Mouse (Mus musculus) liver, adult 10 weeks (tissue): Measurements from ENCODE around the gene Olfr231. TPM values are rescaled to one million over a fixed set of nuclear protein-coding genes. Genes with fewer than 3 reads are reported as not detected.

Experiments used
- polyA plus RNA-seq: library from polyadenylated mRNA; stranded (reverse); fragments of 350-450 nt; fragmentation: Illumina TruSeq; extraction: RNeasy Lipid Tissue Mini Kit (QIAGEN cat#74804); gene quantifications from one replicate; pipeline ENCODE4 v1.2.3, GENCODE M21; 2014; ENCODE audit warnings: low read depth, low replicate concordance

The Olfr231 gene
- not detected for polyA plus RNA-seq

DNA sequence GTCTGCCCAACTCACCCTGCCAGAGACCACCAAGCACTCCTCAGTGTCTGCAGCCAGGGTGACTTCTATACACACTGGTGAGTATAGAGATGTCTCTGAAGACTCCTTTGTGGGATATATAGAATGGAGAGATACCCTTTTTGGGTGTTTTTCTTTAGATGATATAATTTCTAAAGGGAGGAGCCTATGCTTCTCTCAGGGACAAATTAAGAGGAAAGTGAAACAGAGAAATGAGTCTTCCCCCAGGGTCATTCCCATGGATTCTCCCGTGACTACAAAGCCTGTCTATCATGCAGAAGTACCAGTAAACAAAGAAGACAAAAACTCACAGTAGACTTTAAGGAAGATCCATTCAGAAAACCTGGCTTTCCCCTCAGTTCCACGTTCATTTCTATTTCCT is at the start of gene Olfr231:
Gene Olfr231 (minus strand): TSS at position 101 of the 400 bp plus-strand sequence.

DNA sequence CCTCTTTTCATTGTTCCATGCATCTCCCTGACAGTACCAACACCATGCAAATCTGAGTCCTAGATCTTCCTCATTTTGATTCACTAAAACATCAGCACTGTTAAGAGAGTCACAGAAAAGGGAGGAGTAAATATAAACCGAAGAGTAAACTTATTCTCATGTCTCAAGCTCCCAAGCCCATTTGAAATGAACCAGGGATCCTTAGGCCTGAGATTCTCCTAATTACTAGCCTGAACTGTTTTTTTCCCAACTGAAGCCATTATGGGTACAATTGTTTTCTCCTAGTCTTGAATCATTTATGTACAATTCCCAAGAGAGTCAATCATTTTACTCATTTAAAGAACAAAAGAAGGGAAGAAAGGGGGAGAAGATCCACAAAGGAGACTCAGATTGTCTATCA is 34.4 kb upstream of the Olfr231 start, which contains the start of gene Olfr420:
Gene Olfr420 (plus strand): TSS at position 301 of the 400 bp plus-strand sequence.

DNA sequence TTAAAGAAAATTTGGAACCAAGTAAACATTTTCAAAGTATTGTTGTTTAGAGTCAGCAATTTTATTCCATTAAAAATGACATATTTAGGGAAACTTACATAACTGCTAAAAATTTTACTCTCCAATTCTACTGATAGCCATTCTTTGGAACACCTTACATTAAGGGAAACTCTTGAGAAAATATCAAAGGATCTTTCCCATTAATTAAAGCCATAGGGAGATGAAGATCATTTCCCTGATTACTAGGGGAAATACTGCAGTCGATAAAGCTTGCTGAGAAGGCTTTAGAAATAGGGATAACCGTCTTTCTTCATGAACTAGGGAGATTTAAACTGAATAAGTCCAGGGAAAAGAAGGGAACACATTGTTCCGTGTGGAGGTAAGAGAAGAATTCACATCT is 10.3 kb upstream of the Olfr231 start, which contains the start of gene Olfr424:
Gene Olfr424 (plus strand): TSS at position 301 of the 400 bp plus-strand sequence.

DNA sequence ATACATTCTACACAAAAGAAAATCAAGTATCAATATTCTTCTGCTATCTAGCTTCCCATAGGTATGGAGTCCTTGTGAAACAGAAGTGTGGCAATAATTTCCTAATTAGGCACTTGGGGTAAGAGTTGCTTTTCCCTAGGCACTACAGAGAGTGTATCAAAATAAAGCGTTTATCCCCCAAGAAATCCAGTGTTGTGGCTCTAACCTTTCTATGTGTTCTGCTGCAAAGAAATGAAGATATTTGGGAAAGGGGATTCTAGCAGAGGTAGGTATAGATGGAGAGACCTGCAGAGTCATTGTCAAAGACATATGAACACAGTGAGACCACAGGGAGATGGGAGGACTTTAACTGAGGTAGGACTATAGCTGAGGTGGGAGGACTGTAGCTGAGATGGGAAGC is 24.4 kb downstream of the Olfr231 start, which contains the start of gene Olfr427:
Gene Olfr427 (plus strand): TSS at position 301 of the 400 bp plus-strand sequence.

DNA sequence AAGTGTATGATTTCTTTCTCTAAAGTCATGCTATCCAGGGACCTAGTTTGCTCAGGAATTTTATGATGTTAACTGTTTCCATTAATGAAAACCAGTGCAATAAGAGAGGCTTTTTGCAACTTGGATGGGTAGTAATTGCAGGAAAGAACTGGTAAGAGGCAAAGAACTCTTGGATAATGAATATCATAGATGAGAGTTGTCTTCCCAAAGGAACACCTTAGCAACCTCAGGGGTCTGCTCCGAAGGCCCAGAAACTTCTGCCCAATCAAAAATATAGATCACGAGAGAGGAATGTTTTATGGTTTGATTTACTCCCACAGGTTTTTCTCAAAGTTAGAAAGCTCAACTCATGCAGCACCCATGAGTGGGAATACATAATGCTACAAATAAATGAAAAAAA is 36.9 kb downstream of the Olfr231 start, which contains the start of gene Olfr429:
Gene Olfr429 (plus strand): TSS at position 301 of the 400 bp plus-strand sequence.

DNA sequence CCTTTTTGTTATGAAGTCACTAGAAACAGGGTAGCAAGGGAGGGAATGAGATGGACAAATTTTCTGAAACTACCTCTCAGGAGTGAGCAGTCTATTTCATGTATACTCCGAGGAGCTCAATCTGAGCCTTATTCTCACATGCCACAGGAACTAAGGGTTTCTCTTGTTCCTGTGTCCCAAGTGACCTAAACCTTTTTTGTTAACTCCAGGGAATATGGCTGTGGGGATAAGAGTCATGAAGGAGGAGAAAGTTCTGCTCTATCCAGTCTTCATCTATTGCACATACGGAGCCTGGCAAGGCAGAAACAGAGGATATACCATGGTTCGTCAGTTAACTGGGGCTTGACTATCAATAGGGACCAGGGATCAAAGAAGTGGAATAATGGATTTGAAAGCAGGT is 54.7 kb downstream of the Olfr231 start, which contains the start of gene Olfr430:
Gene Olfr430 (plus strand): TSS at position 301 of the 400 bp plus-strand sequence.

Other genes with a start within 250 kb of the Olfr231 start
- 7.0 TPM for gene Ifi211, start 208.1 kb downstream of the Olfr231 start, polyA plus RNA-seq
- gene Mndal, start 178.7 kb downstream of the Olfr231 start, polyA plus RNA-seq = 41.8 TPM
- 30.4 TPM for gene Ifi203, start 178.5 kb downstream of the Olfr231 start, polyA plus RNA-seq
- gene Ifi202b, start 138.4 kb downstream of the Olfr231 start, polyA plus RNA-seq = not detected
- gene Ifi205, start 89.4 kb downstream of the Olfr231 start, polyA plus RNA-seq = 3.8 TPM
- gene Olfr433, start 80.5 kb downstream of the Olfr231 start, polyA plus RNA-seq = not detected
- gene Olfr432, start 72.0 kb downstream of the Olfr231 start, polyA plus RNA-seq = not detected
- not detected for gene Olfr430, start 54.6 kb downstream of the Olfr231 start, polyA plus RNA-seq
- not detected for gene Olfr429, start 36.8 kb downstream of the Olfr231 start, polyA plus RNA-seq
- gene Olfr427, start 24.3 kb downstream of the Olfr231 start, polyA plus RNA-seq = not detected
- gene Olfr424, start 10.4 kb upstream of the Olfr231 start, polyA plus RNA-seq = not detected
- not detected for gene Olfr420, start 34.5 kb upstream of the Olfr231 start, polyA plus RNA-seq
- not detected for gene Spta1, start 51.6 kb upstream of the Olfr231 start, polyA plus RNA-seq
- gene Olfr419, start 130.9 kb upstream of the Olfr231 start, polyA plus RNA-seq = not detected
- gene Mptx1, start 209.4 kb upstream of the Olfr231 start, polyA plus RNA-seq = not detected
- not detected for gene Olfr417, start 244.0 kb upstream of the Olfr231 start, polyA plus RNA-seq